Mouse (Mus musculus) intestine, postnatal 0 days (tissue): Measurements from ENCODE around the gene Adsl. TPM values are rescaled to one million over a fixed set of nuclear protein-coding genes. Genes with fewer than 3 reads are reported as not detected.
"Not testable (repeated sequence)": the region's sequence is repeated elsewhere in the genome, so short reads cannot be mapped to it uniquely, and the experiment has no call there.

Experiments used
- ATAC-seq: fragments of 200-750 bp; cut with Nextera tagmentation; 2 replicates; pipeline ENCODE4 v1.8.0; 2017; ENCODE audit warnings: mild to moderate bottlenecking, moderate TSS enrichment, moderate library complexity
- H3K27ac ChIP-seq: fragments of 300-500 bp; sonication (generic); 2 replicates; pipeline ENCODE4 v1.5.1; 2014; ENCODE audit warnings: mild to moderate bottlenecking, low read depth, low read length, moderate library complexity
- H3K27me3 ChIP-seq: fragments of 300-500 bp; sonication (generic); replicated peaks from 2 replicates; pipeline ENCODE4 v1.6.1; 2014; ENCODE audit warnings: low read length, mixed read lengths; ENCODE audit not compliant: control insufficient read depth, insufficient read depth
- H3K36me3 ChIP-seq: fragments of 300-500 bp; sonication (generic); 2 replicates; pipeline ENCODE4 v1.6.1; 2014; ENCODE audit warnings: mild to moderate bottlenecking, moderate library complexity; ENCODE audit not compliant: control insufficient read depth, insufficient read depth
- H3K4me1 ChIP-seq: fragments of 300-500 bp; sonication (generic); replicated peaks from 2 replicates; pipeline ENCODE4 v1.6.1; 2014; ENCODE audit warnings: antibody characterized with exemption, low read length, mixed read lengths; ENCODE audit not compliant: control insufficient read depth, insufficient read depth
- H3K4me2 ChIP-seq: fragments of 300-500 bp; sonication (generic); replicated peaks from 2 replicates; pipeline ENCODE4 v1.6.1; 2014; ENCODE audit warnings: low read depth, mild to moderate bottlenecking, moderate library complexity
- H3K4me3 ChIP-seq: fragments of 300-500 bp; sonication (generic); 2 replicates; pipeline ENCODE4 v1.5.1; 2014; ENCODE audit warnings: low read depth, low read length
- H3K9ac ChIP-seq: fragments of 300-500 bp; sonication (generic); 2 replicates; pipeline ENCODE4 v1.6.1; 2014; ENCODE audit warnings: mild to moderate bottlenecking, low read depth, low read length
- H3K9me3 ChIP-seq: fragments of 300-500 bp; sonication (generic); 2 replicates; pipeline ENCODE4 v1.6.1; 2016; ENCODE audit warnings: mixed run types; ENCODE audit not compliant: control insufficient read depth
- CTCF ChIP-seq: sonication (generic); IDR thresholded peaks from 2 replicates; pipeline ENCODE4 v1.5.1; 2016; ENCODE audit warnings: low read depth, mild to moderate bottlenecking, control low read depth, antibody characterized with exemption, moderate library complexity
- WGBS: fragments of 180-500 bp; shearing (Covaris S2); extraction: QIAGEN DNeasy Blood & Tissue Kit; methylation state at CpG from one replicate; pipeline ENCODE4 v1.1.7; 2014; 5-methylcytosine and 5-hydroxymethylcytosine counted together
- polyA plus RNA-seq: library from polyadenylated mRNA; unstranded; fragments of >200 nt; fragmentation: Nextera tagmentation; extraction: Ambion mirVana; gene quantifications from 2 replicates; pipeline ENCODE4 v1.2.1, GENCODE M21; 2015

Gene Adsl
- polyA plus RNA-seq, 1 experiment from 2014 or later: 31.9 TPM

DNA sequence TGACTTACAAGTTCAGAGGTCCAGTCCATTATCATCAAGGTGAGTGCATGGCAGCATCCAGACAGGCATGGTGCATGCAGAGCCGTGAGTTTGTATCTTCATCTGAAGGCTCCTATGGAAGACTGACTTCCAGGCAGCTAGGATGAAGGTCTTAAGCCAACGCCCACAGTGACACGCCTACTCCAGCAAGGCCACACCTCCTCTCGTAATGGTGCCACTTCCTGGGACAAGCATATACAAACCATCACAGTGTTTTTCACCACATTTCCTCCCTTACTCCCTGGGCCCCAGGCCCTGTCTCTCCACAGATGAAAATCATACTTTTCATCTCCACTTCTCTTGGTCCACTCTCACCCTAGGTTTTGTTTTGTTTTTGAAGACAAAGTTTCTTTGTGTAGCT is 26.5 kb upstream of the Adsl start:
- H3K9me3 ChIP-seq: no peaks in the 10 kb centered on the region
- H3K4me3 ChIP-seq: no peak overlapping the region
- peaks cover 59% of the 10 kb centered on the region for H3K36me3 ChIP-seq
- 71% methylated on average over 4 of the region's 4 CpGs for WGBS
- H3K27me3 ChIP-seq: no peaks in the 10 kb centered on the region
- ATAC-seq: no peak
- no peak overlapping the region for H3K27ac ChIP-seq
- H3K4me2 ChIP-seq: no peak overlapping the region
- no peak for TF ChIP-seq CTCF
- H3K9ac ChIP-seq: no peak overlapping the region
- H3K4me1 ChIP-seq: no peaks in the 10 kb centered on the region

DNA sequence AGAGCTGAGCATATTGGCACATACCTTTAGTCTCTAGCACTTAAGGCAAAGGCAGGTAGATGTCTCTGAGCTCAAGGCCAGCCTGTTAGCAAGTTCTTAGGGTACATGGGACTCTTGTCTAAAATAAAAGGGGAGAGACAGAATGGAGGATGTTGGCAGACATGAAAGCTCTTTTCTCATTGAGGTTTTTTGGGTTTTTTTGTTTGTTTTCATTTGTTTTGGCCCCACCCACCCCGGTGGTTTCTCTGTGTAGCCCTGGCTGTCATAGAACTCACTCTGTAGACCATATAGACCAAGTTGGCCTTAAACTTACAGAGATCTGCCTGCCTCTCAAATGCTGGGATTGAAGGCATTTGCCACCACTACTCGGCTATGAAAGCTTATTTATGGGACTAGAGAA is 24.1 kb upstream of the Adsl start:
- Histone ChIP-seq H3K4me1 (no peaks in the 10 kb centered on the region), H3K27me3 (no peaks in the 10 kb centered on the region), H3K4me3 (no peak overlapping the region), H3K9me3 (no peaks in the 10 kb centered on the region), H3K9ac (no peak overlapping the region), H3K36me3 (peaks cover 61% of the 10 kb centered on the region), H3K4me2 (no peak overlapping the region), H3K27ac (no peak overlapping the region)
- WGBS: 95% methylated on average over 2 of the region's 2 CpGs
- no peak for ATAC-seq
- TF ChIP-seq CTCF: no peak

DNA sequence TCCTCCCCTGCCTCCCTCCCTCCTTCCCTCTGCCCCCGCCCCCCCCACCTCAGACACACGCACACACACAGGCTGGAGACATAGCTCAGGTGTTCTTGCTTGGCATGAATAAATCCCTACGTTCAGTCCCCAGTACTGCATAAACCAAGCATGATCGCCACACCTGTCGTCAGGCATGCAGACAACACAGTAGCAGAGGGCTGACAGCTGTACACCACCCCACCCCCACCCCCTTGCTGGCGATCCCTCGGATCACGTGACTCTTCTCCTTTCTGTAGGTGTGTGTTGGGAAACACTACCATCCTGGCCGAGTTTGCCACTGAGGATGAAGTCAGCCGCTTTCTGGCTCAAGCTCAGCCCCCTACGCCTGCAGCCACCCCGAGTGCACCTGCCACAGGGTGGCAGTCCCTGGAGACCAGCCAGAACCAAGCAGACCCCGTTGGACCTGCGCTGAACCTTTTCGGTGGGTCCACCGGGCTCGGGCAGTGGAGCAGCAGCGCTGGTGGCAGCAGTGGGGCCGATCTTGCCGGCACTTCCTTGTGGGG is 19.4 kb upstream of the Adsl start:
- no peak for TF ChIP-seq CTCF
- no peaks in the 10 kb centered on the region for H3K9me3 ChIP-seq
- no peak overlapping the region for H3K4me2 ChIP-seq
- ATAC-seq: no peak
- 85% methylated on average over 20 of the region's 20 CpGs for WGBS
- H3K4me1 ChIP-seq: no peaks in the 10 kb centered on the region
- H3K9ac ChIP-seq: no peak overlapping the region
- H3K4me3 ChIP-seq: no peak overlapping the region
- no peaks in the 10 kb centered on the region for H3K27me3 ChIP-seq
- no peak overlapping the region for H3K27ac ChIP-seq
- H3K36me3 ChIP-seq: peaks cover 54% of the 10 kb centered on the region

DNA sequence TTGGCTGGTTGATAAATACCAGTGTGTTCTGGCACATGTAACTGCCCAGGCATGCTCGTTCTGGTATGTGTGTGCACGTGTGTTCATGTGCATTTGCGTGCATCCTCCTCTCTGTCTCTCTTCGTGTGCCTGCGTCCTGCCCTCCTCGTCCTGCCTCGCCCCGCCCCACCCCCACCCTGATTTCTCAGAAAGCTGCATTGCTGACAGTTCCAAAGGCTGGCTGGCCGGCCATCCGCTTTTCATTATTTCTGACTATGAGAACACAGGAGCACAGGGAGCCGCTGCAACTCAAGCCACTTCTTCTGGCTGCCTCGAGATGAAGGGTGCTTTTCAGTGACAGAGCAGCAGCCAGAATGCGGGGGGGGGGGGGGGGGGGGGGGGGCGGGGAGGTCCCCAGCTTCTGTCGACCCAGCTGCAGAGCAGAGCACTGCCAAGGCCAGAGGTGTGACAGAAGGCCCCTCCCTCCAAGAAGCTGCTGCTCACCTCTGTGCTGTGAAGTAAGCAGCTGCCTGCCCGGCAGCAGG is 18.2 kb upstream of the Adsl start:
- H3K9ac ChIP-seq: no peak overlapping the region
- H3K36me3 ChIP-seq: peaks cover 47% of the 10 kb centered on the region
- H3K27me3 ChIP-seq: no peaks in the 10 kb centered on the region
- no peak overlapping the region for H3K27ac ChIP-seq
- ATAC-seq: no peak
- no peaks in the 10 kb centered on the region for H3K4me1 ChIP-seq
- 41% methylated on average over 14 of the region's 16 CpGs for WGBS
- no peaks in the 10 kb centered on the region for H3K9me3 ChIP-seq
- no peak overlapping the region for H3K4me2 ChIP-seq
- no peak overlapping the region for H3K4me3 ChIP-seq
- TF ChIP-seq CTCF: no peak

DNA sequence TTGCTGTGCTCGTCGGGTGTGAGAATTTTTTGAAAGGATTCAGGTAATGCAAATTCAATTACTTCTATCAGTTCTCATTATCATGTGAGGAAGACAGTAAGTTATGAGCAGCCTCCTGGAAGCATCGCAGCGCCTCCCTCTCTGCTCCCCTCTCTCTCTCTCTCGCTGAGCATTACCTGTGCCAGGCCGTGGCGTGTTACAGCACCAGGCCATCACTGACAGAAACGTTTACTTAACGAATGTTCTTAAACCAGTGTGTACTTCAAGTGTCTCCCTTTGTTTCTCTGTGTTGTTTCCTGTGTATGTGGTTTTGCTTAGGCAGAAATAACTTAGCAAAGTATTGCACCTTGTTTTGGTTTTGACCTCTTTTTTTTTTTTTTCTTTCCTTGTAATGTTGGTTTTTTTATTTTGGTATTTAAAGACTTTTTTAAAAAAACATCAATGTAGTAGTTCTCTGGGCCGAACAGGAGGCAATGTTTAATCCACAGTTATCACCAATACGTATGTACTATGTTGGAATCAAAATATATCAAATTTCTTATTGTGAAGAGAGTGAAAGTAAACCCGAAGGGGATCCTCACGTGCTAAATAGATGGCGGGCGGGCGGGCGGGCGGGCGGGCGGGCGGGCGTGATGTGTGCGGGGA is 17.5 kb upstream of the Adsl start:
- not testable (repeated sequence) for H3K4me3 ChIP-seq, H3K4me1 ChIP-seq, H3K9me3 ChIP-seq, H3K4me2 ChIP-seq, H3K27me3 ChIP-seq, ATAC-seq, H3K9ac ChIP-seq, H3K27ac ChIP-seq
- H3K36me3 ChIP-seq: peaks cover 53% of the 10 kb centered on the region
- WGBS: 88% methylated on average over 23 of the region's 23 CpGs

DNA sequence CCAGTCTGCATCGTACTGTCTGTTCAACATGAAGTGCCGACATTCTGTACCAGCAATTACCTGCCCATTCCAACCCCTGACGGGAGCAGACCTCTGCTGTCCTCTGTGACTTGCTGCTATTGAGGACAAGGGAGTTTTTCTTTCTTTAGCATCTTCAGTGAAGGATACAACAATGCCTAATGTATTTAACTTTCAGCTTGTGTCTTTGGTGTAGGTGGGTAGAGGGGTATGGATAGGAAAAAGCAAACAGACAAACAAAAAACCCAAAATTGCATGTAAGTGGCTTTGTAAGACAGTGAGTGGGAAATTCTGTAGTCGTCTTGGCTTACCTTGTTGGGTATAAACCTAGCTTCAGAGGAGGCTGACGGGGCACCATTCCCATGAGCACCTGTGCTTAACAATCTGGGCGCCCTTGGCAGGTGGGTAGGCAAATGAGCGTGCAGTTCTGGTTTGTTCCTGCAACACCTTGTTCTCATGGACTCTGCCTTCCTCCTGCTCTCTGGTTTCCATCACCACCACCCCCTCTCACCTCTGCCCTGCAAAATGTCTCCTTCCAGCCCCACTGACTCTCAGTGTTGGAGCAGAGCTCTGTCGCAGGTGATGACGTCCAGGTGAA is 16.8 kb upstream of the Adsl start:
- Histone ChIP-seq H3K4me3 (no peak overlapping the region), H3K27me3 (no peaks in the 10 kb centered on the region), H3K27ac (no peak overlapping the region), H3K9me3 (no peaks in the 10 kb centered on the region), H3K4me2 (no peak overlapping the region), H3K9ac (no peak overlapping the region), H3K36me3 (peaks cover 48% of the 10 kb centered on the region), H3K4me1 (no peaks in the 10 kb centered on the region)
- TF ChIP-seq CTCF: no peak
- ATAC-seq: no peak
- WGBS: 94% methylated on average over 9 of the region's 9 CpGs
